Mouse (Mus musculus): ENCODE measurements around the gene Rpl29. TPM values are rescaled to one million over a fixed set of nuclear protein-coding genes. Genes with fewer than 3 reads are reported as not detected.
A peak's percentile ranks its signal among the peaks of the same experiment; 100 is the strongest.

Gene Rpl29
- polyA plus RNA-seq, 1 experiment: 357 TPM

DNA sequence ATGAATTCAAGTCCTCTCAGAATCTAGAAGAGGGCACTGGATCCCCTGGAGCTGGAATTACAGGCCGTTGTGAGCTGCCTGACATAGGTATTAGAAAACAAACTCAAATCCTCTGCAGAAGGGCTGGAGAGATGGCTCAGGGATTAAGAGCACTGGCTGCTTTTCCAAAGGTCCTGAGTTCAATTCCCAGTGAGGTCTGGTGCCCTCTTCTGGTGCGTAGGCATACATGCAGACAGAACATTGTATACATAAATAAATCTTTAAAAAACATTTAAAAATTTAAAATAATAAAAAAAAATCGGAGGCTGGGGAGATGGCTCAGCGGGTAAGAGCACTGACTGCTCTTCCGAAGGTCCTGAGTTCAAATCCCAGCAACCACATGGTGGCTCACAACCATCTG, 13.4 kb downstream of the Rpl29 start:
- H3K4me1 ChIP-seq (ENCODE audit: control insufficient read depth, insufficient read depth, low read length): peaks cover 19% of the 10 kb centered on the region
- TF ChIP-seq POLR2A (IDR thresholded peaks at IDR 0.05; ENCODE audit: control insufficient read depth, low read depth, low read length) (no peak), CTCF (IDR thresholded peaks at IDR 0.05; ENCODE audit: control insufficient read depth, insufficient read depth, insufficient replicate concordance, low read depth, low read length) (no peak)
- no peaks in the 10 kb centered on the region for H3K27me3 ChIP-seq (ENCODE audit: control insufficient read depth, insufficient read depth, low read length)
- H3K27ac ChIP-seq (ENCODE audit: control insufficient read depth, insufficient read depth, low read depth, low read length): no peak overlapping the region
- no peak overlapping the region for H3K4me3 ChIP-seq (ENCODE audit: control insufficient read depth, low read depth, low read length)
- no peaks in the 10 kb centered on the region; the same call in none of the 2 replicates for H3K36me3 ChIP-seq (ENCODE audit: control insufficient read depth, insufficient read depth, low read length)

DNA sequence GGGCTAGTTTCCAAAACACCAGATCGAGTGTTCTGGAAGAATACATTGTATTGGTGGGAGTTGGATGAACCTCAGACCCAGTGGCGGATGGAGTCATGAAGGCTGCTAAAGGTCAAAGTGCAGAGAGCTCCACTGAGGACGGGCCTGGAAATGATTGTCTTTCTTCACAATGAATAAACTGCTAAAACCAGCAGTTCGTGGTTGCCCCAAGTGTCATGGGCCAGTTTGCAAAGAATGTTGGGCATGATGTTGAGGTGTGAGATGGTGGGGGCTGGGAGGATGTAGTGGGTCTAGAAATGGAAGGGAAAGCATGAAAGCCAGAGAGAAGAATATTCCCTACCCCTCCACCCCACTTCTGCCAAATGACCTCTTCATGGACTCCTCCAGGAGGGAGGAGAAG, 15.6 kb downstream of the Rpl29 start:
- Histone ChIP-seq H3K36me3 (ENCODE audit: control insufficient read depth, insufficient read depth, low read length) (no peaks in the 10 kb centered on the region; the same call in none of the 2 replicates), H3K4me1 (ENCODE audit: control insufficient read depth, insufficient read depth, low read length) (peaks cover 18% of the 10 kb centered on the region), H3K27me3 (ENCODE audit: control insufficient read depth, insufficient read depth, low read length) (no peaks in the 10 kb centered on the region), H3K27ac (ENCODE audit: control insufficient read depth, insufficient read depth, low read depth, low read length) (no peak overlapping the region; the same call in 1 of the 2 replicates), H3K4me3 (ENCODE audit: control insufficient read depth, low read depth, low read length) (no peak overlapping the region)
- TF ChIP-seq CTCF (IDR thresholded peaks at IDR 0.05; ENCODE audit: control insufficient read depth, insufficient read depth, insufficient replicate concordance, low read depth, low read length): no peak

DNA sequence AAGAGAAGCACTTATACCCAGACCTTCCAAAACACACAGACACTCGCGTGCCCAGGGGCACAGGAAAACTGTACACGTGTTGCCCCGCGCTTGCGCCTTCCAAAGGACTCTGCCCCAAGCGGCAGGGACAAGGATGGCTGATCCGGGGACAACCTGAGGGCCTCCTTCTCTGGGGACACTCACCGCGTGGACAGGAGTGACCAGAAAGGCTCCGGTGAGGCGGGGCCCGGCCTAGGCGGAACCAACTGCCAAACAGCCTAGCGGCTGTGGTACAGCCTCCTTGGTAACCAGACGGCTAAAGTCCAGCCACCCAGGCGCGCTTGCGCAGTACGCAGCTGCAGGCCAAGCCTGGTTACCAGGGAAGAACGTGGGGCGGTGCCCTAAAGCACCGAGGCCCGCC, 18.1 kb downstream of the Rpl29 start, which contains the start of the genes Abhd14b and Abhd14a:
Gene Abhd14b, plus strand, starts transcription at position 112 of the 400 bp plus-strand sequence.
Gene Abhd14a, minus strand, starts transcription at position 331 of the 400 bp plus-strand sequence.
- no peaks in the 10 kb centered on the region; the same call in 1 of the 2 replicates for H3K36me3 ChIP-seq (ENCODE audit: control insufficient read depth, insufficient read depth, low read length)
- TF ChIP-seq POLR2A (IDR thresholded peaks at IDR 0.05; ENCODE audit: control insufficient read depth, low read depth, low read length): peak; percentile 85
- peak; percentile 35; the same call in 1 of the 2 replicates for TF ChIP-seq CTCF (IDR thresholded peaks at IDR 0.05; ENCODE audit: control insufficient read depth, insufficient read depth, insufficient replicate concordance, low read depth, low read length)
- H3K27ac ChIP-seq (ENCODE audit: control insufficient read depth, insufficient read depth, low read depth, low read length): peak within 1 kb of the TSS; percentile 85
- no peaks in the 10 kb centered on the region for H3K27me3 ChIP-seq (ENCODE audit: control insufficient read depth, insufficient read depth, low read length)
- H3K4me1 ChIP-seq (ENCODE audit: control insufficient read depth, insufficient read depth, low read length): peaks cover 20% of the 10 kb centered on the region
- peak within 1 kb of the TSS; percentile 89 for H3K4me3 ChIP-seq (ENCODE audit: control insufficient read depth, low read depth, low read length)

DNA sequence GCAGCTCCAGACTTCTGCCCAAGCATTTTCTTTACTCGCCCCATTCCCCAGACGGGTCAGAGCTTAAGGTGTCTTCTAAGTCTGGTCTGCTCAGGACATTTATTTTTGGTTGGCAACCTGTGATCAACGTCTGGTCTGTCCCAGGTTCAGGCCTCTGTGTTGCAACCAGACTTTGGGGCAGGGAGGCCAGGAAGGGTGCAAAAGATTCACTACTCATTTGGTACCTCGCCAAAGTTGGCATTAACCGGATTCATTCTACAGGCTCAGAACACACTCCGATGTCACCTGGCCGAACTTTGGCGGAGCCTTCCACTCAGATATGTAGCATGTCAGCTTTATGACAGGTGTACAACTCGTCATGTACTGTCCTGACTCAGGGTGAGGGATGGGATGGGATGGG, 18.7 kb downstream of the Rpl29 start:
- TF ChIP-seq POLR2A (IDR thresholded peaks at IDR 0.05; ENCODE audit: control insufficient read depth, low read depth, low read length): no peak
- TF ChIP-seq CTCF (IDR thresholded peaks at IDR 0.05; ENCODE audit: control insufficient read depth, insufficient read depth, insufficient replicate concordance, low read depth, low read length): no peak
- H3K36me3 ChIP-seq (ENCODE audit: control insufficient read depth, insufficient read depth, low read length): no peaks in the 10 kb centered on the region; the same call in 1 of the 2 replicates
- peak overlapping the region; percentile 65 for H3K27ac ChIP-seq (ENCODE audit: control insufficient read depth, insufficient read depth, low read depth, low read length)
- H3K27me3 ChIP-seq (ENCODE audit: control insufficient read depth, insufficient read depth, low read length): no peaks in the 10 kb centered on the region
- peak overlapping the region; percentile 89 for H3K4me3 ChIP-seq (ENCODE audit: control insufficient read depth, low read depth, low read length)
- peaks cover 25% of the 10 kb centered on the region for H3K4me1 ChIP-seq (ENCODE audit: control insufficient read depth, insufficient read depth, low read length)

GRCm38 (mm10) chr9:106448498-106449031, 19.3 kb downstream of the Rpl29 start:
- H3K4me1 ChIP-seq (ENCODE audit: control insufficient read depth, insufficient read depth, low read length): peaks cover 25% of the 10 kb centered on the region
- peak overlapping the region; percentile 79 for H3K4me3 ChIP-seq (ENCODE audit: control insufficient read depth, low read depth, low read length)
- no peaks in the 10 kb centered on the region for H3K27me3 ChIP-seq (ENCODE audit: control insufficient read depth, insufficient read depth, low read length)
- no peaks in the 10 kb centered on the region; the same call in 1 of the 2 replicates for H3K36me3 ChIP-seq (ENCODE audit: control insufficient read depth, insufficient read depth, low read length)
- TF ChIP-seq CTCF (IDR thresholded peaks at IDR 0.05; ENCODE audit: control insufficient read depth, insufficient read depth, insufficient replicate concordance, low read depth, low read length): peak; percentile 52; the same call in 1 of the 2 replicates
- TF ChIP-seq POLR2A (IDR thresholded peaks at IDR 0.05; ENCODE audit: control insufficient read depth, low read depth, low read length): peak; percentile 41; the same call in 1 of the 2 replicates
- H3K27ac ChIP-seq (ENCODE audit: control insufficient read depth, insufficient read depth, low read depth, low read length): peak overlapping the region; percentile 69

DNA sequence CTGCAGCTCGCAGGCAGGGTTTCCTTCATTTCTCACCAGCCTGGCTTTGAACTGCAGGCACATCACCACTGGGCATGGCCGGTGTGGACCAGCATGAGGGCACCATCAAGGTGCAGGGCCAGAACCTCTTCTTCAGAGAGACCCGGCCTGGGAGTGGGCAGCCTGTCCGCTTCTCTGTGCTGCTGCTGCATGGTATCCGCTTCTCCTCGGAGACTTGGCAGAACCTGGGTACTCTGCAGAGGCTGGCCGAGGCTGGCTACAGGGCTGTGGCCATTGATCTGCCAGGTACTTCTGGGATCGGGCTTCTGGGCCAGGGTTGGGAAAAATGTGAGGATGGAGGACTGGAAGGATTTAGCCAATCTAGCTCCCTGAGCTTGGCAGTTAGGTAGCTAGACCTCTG, 20.7 kb downstream of the Rpl29 start:
- TF ChIP-seq POLR2A (IDR thresholded peaks at IDR 0.05; ENCODE audit: control insufficient read depth, low read depth, low read length) (no peak), CTCF (IDR thresholded peaks at IDR 0.05; ENCODE audit: control insufficient read depth, insufficient read depth, insufficient replicate concordance, low read depth, low read length) (no peak)
- H3K27ac ChIP-seq (ENCODE audit: control insufficient read depth, insufficient read depth, low read depth, low read length): no peak overlapping the region
- no peaks in the 10 kb centered on the region for H3K27me3 ChIP-seq (ENCODE audit: control insufficient read depth, insufficient read depth, low read length)
- H3K4me3 ChIP-seq (ENCODE audit: control insufficient read depth, low read depth, low read length): no peak overlapping the region
- H3K4me1 ChIP-seq (ENCODE audit: control insufficient read depth, insufficient read depth, low read length): peaks cover 34% of the 10 kb centered on the region
- H3K36me3 ChIP-seq (ENCODE audit: control insufficient read depth, insufficient read depth, low read length): no peaks in the 10 kb centered on the region; the same call in 1 of the 2 replicates

- no peaks in the 10 kb centered on the region; the same call in 1 of the 2 replicates for H3K36me3 ChIP-seq (ENCODE audit: control insufficient read depth, insufficient read depth, low read length)
- H3K27me3 ChIP-seq (ENCODE audit: control insufficient read depth, insufficient read depth, low read length): no peaks in the 10 kb centered on the region
- H3K4me3 ChIP-seq (ENCODE audit: control insufficient read depth, low read depth, low read length): no peak overlapping the region
- H3K27ac ChIP-seq (ENCODE audit: control insufficient read depth, insufficient read depth, low read depth, low read length): no peak overlapping the region
- TF ChIP-seq CTCF (IDR thresholded peaks at IDR 0.05; ENCODE audit: control insufficient read depth, insufficient read depth, insufficient replicate concordance, low read depth, low read length) (no peak), POLR2A (IDR thresholded peaks at IDR 0.05; ENCODE audit: control insufficient read depth, low read depth, low read length) (no peak)
- H3K4me1 ChIP-seq (ENCODE audit: control insufficient read depth, insufficient read depth, low read length): peaks cover 39% of the 10 kb centered on the region
Measured at GRCm38 (mm10) chr9:106450661-106451060, 21.4 kb downstream of the Rpl29 start.

All from testis, adult 2 months (tissue).